Mouse (Mus musculus) fat pad, adult 2 months (tissue): ENCODE results near the gene Hist2h3b.

ENCODE experiments used
- DNase-seq: peaks from one replicate; pipeline ENCODE4 v3.0.0-alpha.2; 2011; ENCODE audit warnings: low read depth, low spot score; ENCODE audit errors: extremely low read depth

Gene Hist2h3b

DNA sequence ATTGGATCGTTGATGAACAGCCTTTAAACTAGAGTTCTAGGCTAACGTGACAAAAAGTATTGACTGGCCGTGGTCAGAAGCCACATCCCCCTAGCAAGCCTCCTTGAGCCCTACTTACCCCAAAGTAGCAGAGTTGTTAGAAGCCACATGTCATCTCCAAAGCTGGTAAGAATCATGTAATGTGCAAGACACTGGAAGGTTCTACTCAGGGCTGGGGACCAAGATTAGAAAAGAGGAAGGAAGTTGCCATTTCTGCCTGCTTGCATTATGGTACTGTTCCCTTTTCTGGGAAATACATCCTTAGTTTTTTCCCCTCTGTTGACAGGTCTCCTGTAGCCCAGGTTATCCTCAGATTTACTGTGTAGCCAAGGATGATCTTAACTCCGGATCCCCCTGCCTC lies 25.3 kb downstream of the Hist2h3b start, which contains the start of gene Fcgr1:
TSS of gene Fcgr1 (minus strand) at position 183 of the 400 bp plus-strand sequence.
- DNase-seq, result no peak

DNA sequence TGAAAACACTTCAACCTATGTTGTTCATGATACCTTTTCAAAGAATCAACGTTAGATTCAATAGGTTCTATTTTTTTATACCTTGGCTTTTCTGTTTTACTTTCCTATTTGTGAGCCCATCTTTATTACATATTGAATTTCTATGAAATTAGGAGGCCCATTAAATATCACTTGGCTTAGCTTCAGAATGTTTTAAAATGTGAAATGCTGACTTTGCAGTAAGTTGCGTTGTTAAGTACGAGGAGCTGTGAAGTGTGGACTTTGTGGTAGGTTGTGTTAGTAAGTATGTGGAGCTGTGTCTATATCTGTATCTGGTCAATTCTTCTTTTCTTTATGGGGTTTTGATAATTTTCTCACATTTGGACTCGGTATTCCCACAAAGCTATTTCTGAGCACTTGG lies 29.9 kb downstream of the Hist2h3b start:
- DNase-seq, result no peak

GRCm38 (mm10) chr3:96299562-96299961 lies 31.1 kb downstream of the Hist2h3b start:
- DNase-seq, result no peak

DNA sequence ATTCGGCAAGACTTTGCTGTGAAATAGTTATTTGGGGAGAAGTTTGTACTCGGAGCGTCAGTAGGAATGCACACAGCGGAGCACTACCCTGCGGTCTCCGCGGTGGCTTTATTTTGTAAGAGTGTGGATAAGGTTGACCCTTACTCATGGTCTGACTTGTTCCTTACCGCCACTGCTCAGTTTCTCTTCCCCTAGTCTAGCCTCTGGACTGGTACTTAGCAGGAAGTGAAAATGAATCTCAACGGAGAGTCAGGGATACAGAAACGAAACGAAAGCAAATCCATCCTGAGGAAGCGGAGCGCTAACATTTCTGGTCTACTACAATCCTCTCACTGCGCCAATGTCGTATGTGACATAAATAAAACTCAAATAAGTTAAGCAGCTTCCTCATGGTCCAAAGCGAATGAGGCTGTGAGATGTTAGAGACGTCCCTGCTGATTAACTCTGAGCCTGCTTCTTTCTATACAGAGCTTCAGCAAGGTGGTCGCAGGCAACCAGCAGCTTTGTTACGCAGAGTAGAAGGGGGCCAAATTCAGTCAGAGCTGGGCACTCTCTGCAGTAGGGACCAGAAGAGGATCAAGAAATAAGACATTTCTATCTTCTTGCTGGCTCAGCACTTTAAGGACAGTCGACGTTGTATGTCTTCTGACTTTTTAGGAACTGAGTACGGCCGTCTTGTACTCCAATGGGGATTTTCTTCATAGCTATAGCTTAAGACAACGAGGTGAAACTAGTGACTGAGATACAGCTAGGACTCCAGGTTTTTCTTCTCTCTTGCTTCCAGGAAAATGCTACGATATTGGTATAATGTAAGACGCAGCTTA lies 32.5 kb downstream of the Hist2h3b start:
- no peak for DNase-seq

GRCm38 (mm10) chr3:96302076-96302475 lies 33.6 kb downstream of the Hist2h3b start:
- no peak for DNase-seq

DNA sequence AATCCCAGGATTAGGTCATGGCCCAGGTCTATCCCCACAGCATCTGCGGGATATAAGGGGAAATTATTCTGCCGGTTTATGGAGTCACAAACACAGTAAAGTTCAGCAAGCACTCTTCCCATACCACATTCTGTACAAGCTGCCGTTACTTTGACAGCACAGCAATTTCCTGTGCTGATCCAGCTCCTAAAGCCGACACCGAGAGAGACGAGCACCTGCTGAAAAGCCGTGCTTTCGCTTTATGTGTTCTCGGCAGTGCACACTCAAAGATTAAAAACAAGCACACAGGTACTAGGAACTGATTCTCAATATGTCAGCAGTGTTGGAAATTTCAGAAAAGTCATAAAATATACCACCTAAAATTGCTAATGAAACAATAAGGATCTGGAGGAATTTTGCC lies 38.1 kb downstream of the Hist2h3b start:
- no peak for DNase-seq

- DNase-seq, result no peak
These were observed 41.0 kb downstream of the Hist2h3b start for GRCm38 (mm10) chr3:96309441-96309840.

DNA sequence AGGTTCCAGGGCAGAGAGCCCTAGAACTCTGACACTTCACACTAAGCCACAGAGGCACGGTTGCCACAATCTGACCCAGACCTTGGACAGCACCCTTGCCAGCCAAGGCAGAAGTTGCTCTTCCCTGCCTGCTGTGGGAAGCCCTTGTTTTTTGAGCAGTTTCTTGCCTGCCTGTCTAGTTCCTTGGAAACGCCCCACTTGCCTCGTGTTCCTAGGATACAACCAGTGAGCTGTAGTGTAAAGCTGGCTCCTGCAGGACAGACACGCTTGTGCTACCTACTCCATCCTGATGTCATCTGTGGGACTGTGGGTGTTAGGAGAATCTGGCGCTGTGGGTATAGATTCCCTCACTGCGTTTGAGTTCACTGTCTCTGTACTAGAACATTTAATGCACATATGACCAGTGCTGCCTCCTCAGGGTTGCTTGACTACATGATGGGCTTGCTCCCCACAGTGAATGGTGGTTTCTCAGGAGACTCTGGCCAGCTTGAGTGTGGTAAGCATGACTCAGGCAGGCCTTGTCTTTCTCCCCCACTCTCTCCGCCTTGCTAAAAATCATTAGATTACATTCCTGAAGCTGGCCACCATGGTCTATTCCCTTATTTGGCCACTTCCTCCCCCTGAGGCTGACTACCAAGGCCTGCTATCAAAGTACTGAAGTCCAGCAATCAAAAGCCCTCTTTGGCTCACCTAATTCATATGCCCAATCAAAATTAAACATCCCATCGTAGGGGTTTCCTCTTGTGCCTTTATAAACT lies 44.1 kb downstream of the Hist2h3b start:
- DNase-seq, result no peak
